Mouse (Mus musculus) limb, embryonic 11.5 days (tissue): ENCODE results near the gene Ccser2. TPM values are rescaled to one million over a fixed set of nuclear protein-coding genes. Genes with fewer than 3 reads are reported as not detected.

Source experiments
- ATAC-seq: fragments of 200-750 bp; cut with Nextera tagmentation; 2 replicates; pipeline ENCODE4 v1.8.0; 2017; ENCODE audit warnings: low read depth; ENCODE audit not compliant: insufficient number of reproducible peaks, low FRiP score, low TSS enrichment
- DNase-seq: peaks from one replicate; pipeline ENCODE4 v3.0.0-alpha.2; 2015; ENCODE audit warnings: low spot score
- H3K27ac ChIP-seq: fragments of 300-500 bp; sonication (generic); replicated peaks from 2 replicates; pipeline ENCODE4 v1.5.1; 2014; ENCODE audit warnings: low read depth, mild to moderate bottlenecking, low read length
- H3K27me3 ChIP-seq: fragments of 300-500 bp; sonication (generic); 2 replicates; pipeline ENCODE4 v1.6.1; 2014; ENCODE audit warnings: mild to moderate bottlenecking, low read length, mixed read lengths; ENCODE audit not compliant: control insufficient read depth, insufficient read depth
- H3K36me3 ChIP-seq: fragments of 300-500 bp; sonication (generic); 2 replicates; pipeline ENCODE4 v1.6.1; 2014; ENCODE audit warnings: mild to moderate bottlenecking, low read length, moderate library complexity, mixed read lengths; ENCODE audit not compliant: control insufficient read depth, insufficient read depth
- H3K4me1 ChIP-seq: fragments of 300-500 bp; sonication (generic); 2 replicates; pipeline ENCODE4 v1.6.1; 2014; ENCODE audit warnings: low read length, mixed read lengths; ENCODE audit not compliant: control insufficient read depth, insufficient read depth
- H3K4me2 ChIP-seq: fragments of 300-500 bp; sonication (generic); 2 replicates; pipeline ENCODE4 v1.6.1; 2014; ENCODE audit warnings: low read depth, mild to moderate bottlenecking, moderate library complexity; ENCODE audit not compliant: severe bottlenecking
- H3K4me3 ChIP-seq: fragments of 300-500 bp; sonication (generic); 2 replicates; pipeline ENCODE4 v1.5.1; 2014; ENCODE audit warnings: low read depth, low read length
- H3K9ac ChIP-seq: fragments of 300-500 bp; sonication (generic); 2 replicates; pipeline ENCODE4 v1.6.1; 2014; ENCODE audit warnings: mild to moderate bottlenecking, low read length
- H3K9me3 ChIP-seq: fragments of 300-500 bp; sonication (generic); 2 replicates; pipeline ENCODE4 v1.6.1; 2016; ENCODE audit warnings: low read length; ENCODE audit not compliant: control insufficient read depth
- WGBS: fragments of 180-500 bp; shearing (Covaris S2); extraction: QIAGEN DNeasy Blood & Tissue Kit; methylation state at CpG from one replicate; pipeline ENCODE4 v1.1.7; 2014; 5-methylcytosine and 5-hydroxymethylcytosine counted together
- polyA plus RNA-seq: library from polyadenylated mRNA; unstranded; fragments of >200 nt; fragmentation: Nextera tagmentation; extraction: Ambion mirVana; gene quantifications from 2 replicates; pipeline ENCODE4 v1.2.1, GENCODE M21; 2014

Gene Ccser2
- polyA plus RNA-seq, 1 experiment from 2014 or later: 29.7 TPM

- H3K9ac ChIP-seq: no peak overlapping the region
- no peaks in the 10 kb centered on the region for H3K4me1 ChIP-seq
- no peak overlapping the region for H3K4me3 ChIP-seq
- no peak overlapping the region for H3K27ac ChIP-seq
- no peaks in the 10 kb centered on the region for H3K9me3 ChIP-seq
- ATAC-seq (no peak), DNase-seq (no peak)
- H3K36me3 ChIP-seq: no peaks in the 10 kb centered on the region
- no peaks in the 10 kb centered on the region for H3K27me3 ChIP-seq
- no peak overlapping the region for H3K4me2 ChIP-seq
These were observed 36.5 kb downstream of the Ccser2 start for GRCm38 (mm10) chr14:36932038-36932437.

GRCm38 (mm10) chr14:36923383-36923782, 45.2 kb downstream of the Ccser2 start:
- H3K36me3 ChIP-seq: no peaks in the 10 kb centered on the region
- DNase-seq: no peak
- WGBS: 94% methylated on average over 3 of the region's 3 CpGs
- H3K4me1 ChIP-seq: no peaks in the 10 kb centered on the region
- ATAC-seq: no peak
- H3K27me3 ChIP-seq: no peaks in the 10 kb centered on the region
- H3K27ac ChIP-seq: no peak overlapping the region
- no peaks in the 10 kb centered on the region for H3K9me3 ChIP-seq
- H3K9ac ChIP-seq: no peak overlapping the region
- H3K4me3 ChIP-seq: no peak overlapping the region
- H3K4me2 ChIP-seq: no peak overlapping the region

- ATAC-seq (no peak), DNase-seq (no peak)
- 89% methylated on average over 5 of the region's 5 CpGs for WGBS
- H3K9me3 ChIP-seq: no peaks in the 10 kb centered on the region
- H3K4me1 ChIP-seq: no peaks in the 10 kb centered on the region
- no peak overlapping the region for H3K4me2 ChIP-seq
- H3K27me3 ChIP-seq: no peaks in the 10 kb centered on the region
- H3K9ac ChIP-seq: no peak overlapping the region
- no peak overlapping the region for H3K27ac ChIP-seq
- no peak overlapping the region for H3K4me3 ChIP-seq
- no peaks in the 10 kb centered on the region for H3K36me3 ChIP-seq
These were observed 47.1 kb downstream of the Ccser2 start for GRCm38 (mm10) chr14:36921346-36922049.

- WGBS: 91% methylated on average over 8 of the region's 8 CpGs
- Histone ChIP-seq H3K9ac (no peak overlapping the region), H3K4me2 (no peak overlapping the region), H3K27ac (no peak overlapping the region), H3K4me3 (no peak overlapping the region), H3K9me3 (no peaks in the 10 kb centered on the region), H3K36me3 (no peaks in the 10 kb centered on the region), H3K27me3 (no peaks in the 10 kb centered on the region), H3K4me1 (no peaks in the 10 kb centered on the region)
- DNase-seq (no peak), ATAC-seq (no peak)
These were observed 48.7 kb downstream of the Ccser2 start for GRCm38 (mm10) chr14:36919886-36920285.

- WGBS: 68% methylated on average over 13 of the region's 13 CpGs
- H3K27ac ChIP-seq: peak overlapping the region; percentile 62; the same call in 1 of the 2 replicates
- no peak overlapping the region for H3K4me3 ChIP-seq
- no peaks in the 10 kb centered on the region for H3K4me1 ChIP-seq
- ATAC-seq (peak; percentile 31; the same call in 1 of the 2 replicates), DNase-seq (peak; percentile 35)
- no peaks in the 10 kb centered on the region for H3K27me3 ChIP-seq
- no peaks in the 10 kb centered on the region for H3K9me3 ChIP-seq
- H3K36me3 ChIP-seq: no peaks in the 10 kb centered on the region
- H3K9ac ChIP-seq: peak overlapping the region; percentile 12; the same call in 1 of the 2 replicates
- H3K4me2 ChIP-seq: no peak overlapping the region
These were observed 49.4 kb downstream of the Ccser2 start for GRCm38 (mm10) chr14:36919146-36919545.

- H3K27me3 ChIP-seq: no peaks in the 10 kb centered on the region
- H3K27ac ChIP-seq: no peak overlapping the region
- 0 out of 2 replicates have a peak, but pooled peaks cover 5% of the 10 kb centered on the region for H3K4me1 ChIP-seq
- no peak overlapping the region for H3K4me3 ChIP-seq
- DNase-seq (no peak), ATAC-seq (no peak)
- 97% methylated on average over 6 of the region's 6 CpGs for WGBS
- H3K4me2 ChIP-seq: no peak overlapping the region
- H3K36me3 ChIP-seq: no peaks in the 10 kb centered on the region
- H3K9me3 ChIP-seq: no peaks in the 10 kb centered on the region
- H3K9ac ChIP-seq: no peak overlapping the region
These were observed 53.4 kb downstream of the Ccser2 start for GRCm38 (mm10) chr14:36915203-36915602.

- Histone ChIP-seq H3K9me3 (no peaks in the 10 kb centered on the region), H3K9ac (no peak overlapping the region), H3K27me3 (no peaks in the 10 kb centered on the region), H3K36me3 (no peaks in the 10 kb centered on the region), H3K4me2 (no peak overlapping the region), H3K4me1 (0 out of 2 replicates have a peak, but pooled peaks cover 5% of the 10 kb centered on the region), H3K4me3 (no peak overlapping the region), H3K27ac (no peak overlapping the region)
- DNase-seq: no peak
- no peak for ATAC-seq
- 97% methylated on average over 3 of the region's 3 CpGs for WGBS
These were observed 54.0 kb downstream of the Ccser2 start for GRCm38 (mm10) chr14:36914473-36915005.

- Histone ChIP-seq H3K27me3 (no peaks in the 10 kb centered on the region), H3K9me3 (no peaks in the 10 kb centered on the region), H3K9ac (no peak overlapping the region), H3K4me3 (no peak overlapping the region), H3K4me1 (0 out of 2 replicates have a peak, but pooled peaks cover 5% of the 10 kb centered on the region), H3K27ac (no peak overlapping the region), H3K4me2 (no peak overlapping the region), H3K36me3 (no peaks in the 10 kb centered on the region)
- DNase-seq (no peak), ATAC-seq (no peak)
- 59% methylated on average over 6 of the region's 6 CpGs for WGBS
These were observed 56.8 kb downstream of the Ccser2 start for GRCm38 (mm10) chr14:36911738-36912137.
